ENCODE assay signal across 25 mouse cellular contexts in genomic region chr2:159418371-159418940, GRCm38 (mm10).
DNase-seq lines count a peak whose midpoint lies in the region; ATAC-seq lines count a peak whose summit lies in the region.
"Had no signal": no experiment of that assay in that cellular context is flagged by ENCODE, and none has a peak within 500 bp of the region (broad histone marks: within the 10 kb centered on the region; RNA-seq: fewer than 3 reads in every experiment).

No protein-coding gene starts in this region.

- DNase-seq in forebrain, embryonic 14.5 days (ENCODE audit: low spot score) = peak; percentile 50
- DNase-seq in ES-CJ7 (ENCODE audit: low read depth, low spot score) = peak; percentile 40
- peak; percentile 35 for DNase-seq in R1 (ENCODE audit: low read depth, low spot score)
- DNase-seq in retina, embryonic 14.5 days (ENCODE audit: low spot score) = peak; percentile 71
- DNase-seq in heart, adult 9 months (ENCODE audit: low spot score in 2 of 2) = no peak
- no peak for DNase-seq in frontal cortex, adult 2 months (ENCODE audit: extremely low spot score in 1 of 2, low spot score in 1 of 2)
- DNase-seq in thymus, postnatal 14 days = no peak
- DNase-seq: adrenal gland, adult 2 months; adrenal gland, postnatal 14 days; cerebellum, adult 18-20 months; cerebellum, adult 9-10 months; cerebellum, postnatal 14 days; gastrocnemius, adult 2 months; gastrocnemius, postnatal 25 days; heart, adult 18-20 months; heart, postnatal 14 days; heart, postnatal 4 days; kidney, adult 11 months had no signal

- no peaks in the 10 kb centered on the region for H3K36me3 ChIP-seq in forebrain, embryonic 14.5 days (ENCODE audit: control insufficient read depth, insufficient read depth, low read length)
- no peaks in the 10 kb centered on the region for H3K36me3 ChIP-seq in forebrain, embryonic 13.5 days (ENCODE audit: poor library complexity, severe bottlenecking)
- H3K36me3 ChIP-seq: forebrain, embryonic 10.5 days; forebrain, embryonic 15.5 days; heart, embryonic 10.5 days; heart, embryonic 13.5 days; hindbrain, embryonic 15.5 days; intestine, embryonic 15.5 days had no signal

- no peak overlapping the region for H3K4me2 ChIP-seq in forebrain, embryonic 14.5 days (ENCODE audit: low read length)
- H3K4me2 ChIP-seq in forebrain, embryonic 13.5 days = no peak overlapping the region
- H3K4me2 ChIP-seq: forebrain, embryonic 15.5 days; heart, embryonic 13.5 days; hindbrain, embryonic 15.5 days; intestine, embryonic 15.5 days had no signal

- ATAC-seq in forebrain, embryonic 14.5 days = peak; percentile 60; the same call in 1 of the 2 replicates
- ATAC-seq in forebrain, embryonic 13.5 days = no peak
- ATAC-seq: forebrain, embryonic 15.5 days; intestine, embryonic 15.5 days had no signal

- no peaks in the 10 kb centered on the region for H3K27me3 ChIP-seq in forebrain, embryonic 14.5 days (replicated peaks; ENCODE audit: control insufficient read depth, insufficient read depth, low read length)
- H3K27me3 ChIP-seq in forebrain, embryonic 13.5 days = no peaks in the 10 kb centered on the region
- H3K27me3 ChIP-seq: forebrain, embryonic 15.5 days; heart, embryonic 13.5 days; hindbrain, embryonic 15.5 days; intestine, embryonic 15.5 days had no signal

- no peaks in the 10 kb centered on the region for H3K9me3 ChIP-seq in forebrain, embryonic 14.5 days (replicated peaks; ENCODE audit: control insufficient read depth, low read length)
- H3K9me3 ChIP-seq in forebrain, embryonic 13.5 days (replicated peaks) = no peaks in the 10 kb centered on the region
- H3K9me3 ChIP-seq: forebrain, embryonic 10.5 days; forebrain, embryonic 15.5 days; heart, embryonic 10.5 days; heart, embryonic 13.5 days; hindbrain, embryonic 15.5 days; intestine, embryonic 15.5 days had no signal

- H3K4me3 ChIP-seq in forebrain, embryonic 14.5 days (ENCODE audit: low read depth, low read length) = no peak overlapping the region
- H3K4me3 ChIP-seq in forebrain, embryonic 13.5 days = no peak overlapping the region
- H3K4me3 ChIP-seq: forebrain, embryonic 10.5 days; forebrain, embryonic 15.5 days; gastrocnemius, adult 2 months; heart, embryonic 10.5 days; heart, embryonic 13.5 days; hindbrain, embryonic 15.5 days; intestine, embryonic 15.5 days had no signal

- H3K27ac ChIP-seq in forebrain, embryonic 14.5 days (ENCODE audit: low read depth, low read length) = no peak overlapping the region
- no peak overlapping the region for H3K27ac ChIP-seq in forebrain, embryonic 13.5 days
- H3K27ac ChIP-seq: forebrain, embryonic 10.5 days; forebrain, embryonic 15.5 days; gastrocnemius, adult 2 months; heart, embryonic 10.5 days; heart, embryonic 13.5 days; hindbrain, embryonic 15.5 days; intestine, embryonic 15.5 days had no signal

- WGBS in forebrain, embryonic 14.5 days = 24% methylated on average over 7 of the region's 7 CpGs
- 33% methylated on average over 7 of the region's 7 CpGs for WGBS in forebrain, embryonic 13.5 days

- H3K9ac ChIP-seq in forebrain, embryonic 14.5 days (ENCODE audit: low read length) = no peak overlapping the region
- no peak overlapping the region for H3K9ac ChIP-seq in forebrain, embryonic 13.5 days
- H3K9ac ChIP-seq: forebrain, embryonic 15.5 days; heart, embryonic 13.5 days; hindbrain, embryonic 15.5 days; intestine, embryonic 15.5 days had no signal

- H3K4me1 ChIP-seq in forebrain, embryonic 14.5 days (ENCODE audit: control insufficient read depth, insufficient read depth, low read length) = peaks cover 15% of the 10 kb centered on the region
- peaks cover 25% of the 10 kb centered on the region for H3K4me1 ChIP-seq in forebrain, embryonic 13.5 days
- H3K4me1 ChIP-seq: intestine, embryonic 15.5 days had no signal

Comparison
In these comparisons a context has a peak if more than half of its experiments do, and no peak if none do; other contexts are left out.
1. DNase-seq: peak in forebrain, embryonic 14.5 days (single experiment), ES-CJ7 (single experiment), R1 (single experiment) and retina, embryonic 14.5 days (single experiment); none in heart, adult 9 months (0 of 2), frontal cortex, adult 2 months (0 of 2) and thymus, postnatal 14 days (single experiment).